Mouse (Mus musculus): ENCODE data around the gene Nos2.

- TF ChIP-seq POLR2A (IDR thresholded peaks at IDR 0.05; ENCODE audit: borderline replicate concordance, low read depth, low read length) (no peak), CTCF (IDR thresholded peaks at IDR 0.05; ENCODE audit: low read depth, low read length) (no peak)
Observed at GRCm38 (mm10) chr11:78982042-78982441, 61.5 kb downstream of the Nos2 start.
